In genomic region chr7:135651831-135652511, GRCm38 (mm10) we compare ENCODE assay signal across 9 mouse cellular contexts.
DNase-seq lines count a peak whose midpoint lies in the region; ATAC-seq and TF ChIP-seq lines count a peak whose summit lies in the region.
"Had no signal": no experiment of that assay in that cellular context is flagged by ENCODE, and none has a peak within 500 bp of the region (broad histone marks: within the 10 kb centered on the region; RNA-seq: fewer than 3 reads in every experiment).

No protein-coding gene starts in this region.

- no peak; the same call in 1 of the 2 replicates for TF ChIP-seq POLR2A in thymus, adult 2 months (IDR thresholded peaks at IDR 0.05; ENCODE audit: control insufficient read depth, extremely low read depth, insufficient read depth, low read length, poor library complexity)

- DNase-seq in urinary bladder, adult 2 months (ENCODE audit: low spot score), result peak; percentile 34
- DNase-seq in urinary bladder, postnatal 4 days (ENCODE audit: low spot score in 2 of 2), result no peak
- peak; percentile 68 for DNase-seq in intestine, embryonic 14.5 days (ENCODE audit: low spot score)
- DNase-seq in thymus, adult 2 months, result peak; percentile 70
- no peak for DNase-seq in left cerebral cortex, postnatal 14 days (ENCODE audit: low spot score in 2 of 2)
- DNase-seq in adrenal gland, adult 8-10 months, result no peak

- H3K9ac ChIP-seq in intestine, embryonic 14.5 days (ENCODE audit: low read length), result 0 out of 2 replicates have a peak overlapping the region, but pooled peaks have one; percentile 6
- peak overlapping the region; percentile 63 for H3K9ac ChIP-seq in lung, embryonic 16.5 days (ENCODE audit: low read length)
- H3K9ac ChIP-seq: neural tube, embryonic 12.5 days had no signal

- H3K27me3 ChIP-seq in intestine, embryonic 14.5 days (replicated peaks; ENCODE audit: control insufficient read depth, insufficient read depth, low read length), result no peaks in the 10 kb centered on the region
- no peaks in the 10 kb centered on the region for H3K27me3 ChIP-seq in lung, embryonic 16.5 days (ENCODE audit: control insufficient read depth, insufficient read depth, low read depth, low read length)
- no peaks in the 10 kb centered on the region for H3K27me3 ChIP-seq in thymus, adult 2 months (ENCODE audit: control insufficient read depth, insufficient read depth, low read length)
- H3K27me3 ChIP-seq: neural tube, embryonic 12.5 days had no signal

- H3K9me3 ChIP-seq in intestine, embryonic 14.5 days (ENCODE audit: control insufficient read depth, low read length), result 0 out of 2 replicates have a peak, but pooled peaks cover 5% of the 10 kb centered on the region
- H3K9me3 ChIP-seq in lung, embryonic 16.5 days (ENCODE audit: control insufficient read depth, low read length), result 0 out of 2 replicates have a peak, but pooled peaks cover 2% of the 10 kb centered on the region

- H3K36me3 ChIP-seq in intestine, embryonic 14.5 days (ENCODE audit: control insufficient read depth, insufficient read depth, low read length), result no peaks in the 10 kb centered on the region
- H3K36me3 ChIP-seq in lung, embryonic 16.5 days (ENCODE audit: control insufficient read depth, insufficient read depth, low read length), result no peaks in the 10 kb centered on the region
- 0 out of 2 replicates have a peak, but pooled peaks cover 3% of the 10 kb centered on the region for H3K36me3 ChIP-seq in thymus, adult 2 months (ENCODE audit: control insufficient read depth, insufficient read depth, low read length)
- H3K36me3 ChIP-seq: neural tube, embryonic 12.5 days had no signal

- WGBS in intestine, embryonic 14.5 days, result 38% methylated on average over 18 of the region's 18 CpGs
- 32% methylated on average over 18 of the region's 18 CpGs for WGBS in lung, embryonic 16.5 days
- WGBS in thymus, adult 2 months, result 3% methylated on average over 18 of the region's 18 CpGs

- peak overlapping the region; percentile 35 for H3K4me2 ChIP-seq in intestine, embryonic 14.5 days (ENCODE audit: low read length)
- H3K4me2 ChIP-seq in lung, embryonic 16.5 days (ENCODE audit: low read depth, low read length), result peak overlapping the region; percentile 52
- H3K4me2 ChIP-seq: neural tube, embryonic 12.5 days had no signal

- peaks cover 6% of the 10 kb centered on the region; the same call in 1 of the 2 replicates for H3K4me1 ChIP-seq in intestine, embryonic 14.5 days (replicated peaks; ENCODE audit: control insufficient read depth, insufficient read depth, low read length)
- peaks cover 5% of the 10 kb centered on the region; the same call in 1 of the 2 replicates for H3K4me1 ChIP-seq in lung, embryonic 16.5 days (replicated peaks; ENCODE audit: control insufficient read depth, insufficient read depth, low read length)
- peaks cover 67% of the 10 kb centered on the region for H3K4me1 ChIP-seq in thymus, adult 2 months (replicated peaks; ENCODE audit: control insufficient read depth, insufficient read depth, low read length)
- H3K4me1 ChIP-seq: neural tube, embryonic 12.5 days had no signal

- no peak for TF ChIP-seq CTCF in thymus, adult 2 months (IDR thresholded peaks at IDR 0.05; ENCODE audit: borderline replicate concordance, control insufficient read depth, extremely low read depth, insufficient read depth, low read length, poor library complexity)

- no peak overlapping the region for H3K27ac ChIP-seq in intestine, embryonic 14.5 days (ENCODE audit: low read depth)
- H3K27ac ChIP-seq in lung, embryonic 16.5 days (ENCODE audit: low read length), result peak overlapping the region; percentile 43; the same call in 1 of the 2 replicates
- peak overlapping the region; percentile 97 for H3K27ac ChIP-seq in thymus, adult 2 months (ENCODE audit: control insufficient read depth, insufficient read depth, low read length)
- H3K27ac ChIP-seq: neural tube, embryonic 12.5 days had no signal

- H3K4me3 ChIP-seq in intestine, embryonic 14.5 days (ENCODE audit: low read depth, low read length), result peak overlapping the region; percentile 7
- peak overlapping the region; percentile 41 for H3K4me3 ChIP-seq in lung, embryonic 16.5 days (ENCODE audit: low read length)
- peak overlapping the region; percentile 82 for H3K4me3 ChIP-seq in thymus, adult 2 months (ENCODE audit: control insufficient read depth, insufficient read depth, low read length)
- H3K4me3 ChIP-seq: neural tube, embryonic 12.5 days had no signal

- intact Hi-C loops in left cerebral cortex, postnatal 14 days (cut with DNase I), result no loop called here

- no peak for ATAC-seq in intestine, embryonic 14.5 days (replicated peaks; ENCODE audit: low FRiP score, low TSS enrichment, low read depth)
- peak; percentile 29; the same call in 1 of the 2 replicates for ATAC-seq in lung, embryonic 16.5 days (ENCODE audit: low read depth)
- no peak for ATAC-seq in erythroid progenitor cell, adult 5-6 weeks (replicated peaks; ENCODE audit: low FRiP score, poor library complexity, severe bottlenecking)

Comparison
In these comparisons a context has a peak if more than half of its experiments do, and no peak if none do; other contexts are left out.
1. DNase-seq: peak in urinary bladder, adult 2 months (single experiment), intestine, embryonic 14.5 days (single experiment) and thymus, adult 2 months (single experiment); none in urinary bladder, postnatal 4 days (0 of 2), left cerebral cortex, postnatal 14 days (0 of 2) and adrenal gland, adult 8-10 months (single experiment).
2. H3K4me3 ChIP-seq: peak in every context shown above with its lines; median percentile 82 in thymus, adult 2 months; 41 in lung, embryonic 16.5 days; 7 in intestine, embryonic 14.5 days.